Mouse (Mus musculus) CH12.LX (cell line): ENCODE measurements around the gene Fasn. TPM values are rescaled to one million over a fixed set of nuclear protein-coding genes. Genes with fewer than 3 reads are reported as not detected.

Experiments
- polyA plus RNA-seq: library from polyadenylated mRNA; unstranded; fragments of >175 nt; gene quantifications from 2 replicates; pipeline ENCODE4 v1.2.1, GENCODE M21; 2012; ENCODE audit warnings: low read depth; ENCODE audit not compliant: insufficient read length
- total RNA-seq, 2 experiments: library from RNA; depleted of rRNA; stranded (reverse); fragments of 300-350 nt in 1 of 2; fragments of >200 nt in 1 of 2; gene quantifications; 2 replicates each; pipeline ENCODE4 v1.2.3; 2012 to 2014

Fasn gene
- total and polyA plus RNA-seq, 3 experiments, result 116 to 300 (median 186) TPM

Other genes with a start within 250 kb of the Fasn start
Only the 20 nearest of the 25 such genes appear.
- 166 and 175 TPM in 2 replicates for gene Pcyt2, start 206.6 kb downstream of the Fasn start, total RNA-seq (2012; rRNA removed)
- 149 and 154 TPM in 2 replicates for gene Pcyt2, start 206.6 kb downstream of the Fasn start, total RNA-seq (2014; rRNA removed)
- 155 and 158 TPM in 2 replicates for gene Pcyt2, start 206.6 kb downstream of the Fasn start, polyA plus RNA-seq
- gene Sirt7, start 199.3 kb downstream of the Fasn start, total RNA-seq (2012; rRNA removed), result 75.2 and 87.1 TPM in 2 replicates
- gene Sirt7, start 199.3 kb downstream of the Fasn start, total RNA-seq (2014; rRNA removed), result 71.7 and 74.4 TPM in 2 replicates
- 84.4 and 91.3 TPM in 2 replicates for gene Sirt7, start 199.3 kb downstream of the Fasn start, polyA plus RNA-seq
- 26.4 and 29.3 TPM in 2 replicates for gene Mafg, start 190.9 kb downstream of the Fasn start, total RNA-seq (2012; rRNA removed)
- 14.6 and 17.0 TPM in 2 replicates for gene Mafg, start 190.9 kb downstream of the Fasn start, total RNA-seq (2014; rRNA removed)
- 62.1 and 63.7 TPM in 2 replicates for gene Mafg, start 190.9 kb downstream of the Fasn start, polyA plus RNA-seq
- gene Pycr1, start 180.8 kb downstream of the Fasn start, total RNA-seq (2012; rRNA removed), result 26.2 and 75.3 TPM in 2 replicates
- gene Pycr1, start 180.8 kb downstream of the Fasn start, total RNA-seq (2014; rRNA removed), result 18.3 and 21.0 TPM in 2 replicates
- gene Pycr1, start 180.8 kb downstream of the Fasn start, polyA plus RNA-seq, result 27.2 and 32.3 TPM in 2 replicates
- gene Myadml2, start 176.4 kb downstream of the Fasn start, total RNA-seq (2012; rRNA removed), result 0.68 and 0.88 TPM in 2 replicates
- gene Myadml2, start 176.4 kb downstream of the Fasn start, total RNA-seq (2014; rRNA removed), result not detected in 2 replicates
- gene Myadml2, start 176.4 kb downstream of the Fasn start, polyA plus RNA-seq, result not detected in 2 replicates
- gene Notum, start 163.4 kb downstream of the Fasn start, total RNA-seq (2012; rRNA removed), result not detected in 2 replicates
- gene Notum, start 163.4 kb downstream of the Fasn start, total RNA-seq (2014; rRNA removed), result not detected in 2 replicates
- not detected in 2 replicates for gene Notum, start 163.4 kb downstream of the Fasn start, polyA plus RNA-seq
- gene Aspscr1, start 151.6 kb downstream of the Fasn start, total RNA-seq (2012; rRNA removed), result 34.1 and 37.7 TPM in 2 replicates
- 24.9 and 27.3 TPM in 2 replicates for gene Aspscr1, start 151.6 kb downstream of the Fasn start, total RNA-seq (2014; rRNA removed)
- gene Aspscr1, start 151.6 kb downstream of the Fasn start, polyA plus RNA-seq, result 62.4 and 69.9 TPM in 2 replicates
- gene Cenpx, start 110.8 kb downstream of the Fasn start, total RNA-seq (2012; rRNA removed), result 101 and 103 TPM in 2 replicates
- 72.3 and 76.5 TPM in 2 replicates for gene Cenpx, start 110.8 kb downstream of the Fasn start, total RNA-seq (2014; rRNA removed)
- gene Cenpx, start 110.8 kb downstream of the Fasn start, polyA plus RNA-seq, result 122 and 131 TPM in 2 replicates
- 31.3 and 35.6 TPM in 2 replicates for gene Lrrc45, start 110.6 kb downstream of the Fasn start, total RNA-seq (2012; rRNA removed)
- 11.7 and 12.9 TPM in 2 replicates for gene Lrrc45, start 110.6 kb downstream of the Fasn start, total RNA-seq (2014; rRNA removed)
- gene Lrrc45, start 110.6 kb downstream of the Fasn start, polyA plus RNA-seq, result 20.3 and 23.8 TPM in 2 replicates
- 8.9 and 9.9 TPM in 2 replicates for gene Rac3, start 103.1 kb downstream of the Fasn start, total RNA-seq (2012; rRNA removed)
- 2.9 and 3.4 TPM in 2 replicates for gene Rac3, start 103.1 kb downstream of the Fasn start, total RNA-seq (2014; rRNA removed)
- gene Rac3, start 103.1 kb downstream of the Fasn start, polyA plus RNA-seq, result 5.5 and 8.3 TPM in 2 replicates
- 49.4 and 74.7 TPM in 2 replicates for gene Dcxr, start 97.3 kb downstream of the Fasn start, total RNA-seq (2012; rRNA removed)
- gene Dcxr, start 97.3 kb downstream of the Fasn start, total RNA-seq (2014; rRNA removed), result 24.1 and 24.8 TPM in 2 replicates
- gene Dcxr, start 97.3 kb downstream of the Fasn start, polyA plus RNA-seq, result 23.3 and 23.5 TPM in 2 replicates
- gene Cbr2, start 92.4 kb downstream of the Fasn start, total RNA-seq (2012; rRNA removed), result 0.21 and 0.25 TPM in 2 replicates
- gene Cbr2, start 92.4 kb downstream of the Fasn start, total RNA-seq (2014; rRNA removed), result not detected in 2 replicates
- not detected in 2 replicates for gene Cbr2, start 92.4 kb downstream of the Fasn start, polyA plus RNA-seq
- gene Hmga1b, start 61.8 kb downstream of the Fasn start, total RNA-seq (2012; rRNA removed), result 167 and 203 TPM in 2 replicates
- gene Hmga1b, start 61.8 kb downstream of the Fasn start, total RNA-seq (2014; rRNA removed), result 105 and 126 TPM in 2 replicates
- gene Hmga1b, start 61.8 kb downstream of the Fasn start, polyA plus RNA-seq, result 368 and 414 TPM in 2 replicates
- gene Rfng, start 40.3 kb downstream of the Fasn start, total RNA-seq (2012; rRNA removed), result 10.0 and 10.4 TPM in 2 replicates
- 3.8 and 4.3 TPM in 2 replicates for gene Rfng, start 40.3 kb downstream of the Fasn start, total RNA-seq (2014; rRNA removed)
- gene Rfng, start 40.3 kb downstream of the Fasn start, polyA plus RNA-seq, result 14.2 and 17.6 TPM in 2 replicates
- gene Gps1, start 40.3 kb downstream of the Fasn start, total RNA-seq (2012; rRNA removed), result 174 and 254 TPM in 2 replicates
- 184 and 188 TPM in 2 replicates for gene Gps1, start 40.3 kb downstream of the Fasn start, total RNA-seq (2014; rRNA removed)
- gene Gps1, start 40.3 kb downstream of the Fasn start, polyA plus RNA-seq, result 141 and 158 TPM in 2 replicates
- gene Dus1l, start 28.1 kb downstream of the Fasn start, total RNA-seq (2012; rRNA removed), result 120 and 164 TPM in 2 replicates
- gene Dus1l, start 28.1 kb downstream of the Fasn start, total RNA-seq (2014; rRNA removed), result 98.7 and 105 TPM in 2 replicates
- 155 and 165 TPM in 2 replicates for gene Dus1l, start 28.1 kb downstream of the Fasn start, polyA plus RNA-seq
- 4.6 and 5.4 TPM in 2 replicates for gene Ccdc57, start 108.3 kb upstream of the Fasn start, total RNA-seq (2012; rRNA removed)
- 2.3 and 2.7 TPM in 2 replicates for gene Ccdc57, start 108.3 kb upstream of the Fasn start, total RNA-seq (2014; rRNA removed)
- 6.0 and 6.2 TPM in 2 replicates for gene Ccdc57, start 108.3 kb upstream of the Fasn start, polyA plus RNA-seq
- gene Slc16a3, start 123.9 kb upstream of the Fasn start, total RNA-seq (2012; rRNA removed), result 214 and 388 TPM in 2 replicates
- gene Slc16a3, start 123.9 kb upstream of the Fasn start, total RNA-seq (2014; rRNA removed), result 90.8 and 130 TPM in 2 replicates
- gene Slc16a3, start 123.9 kb upstream of the Fasn start, polyA plus RNA-seq, result 9.7 and 11.1 TPM in 2 replicates
- 92.1 and 96.8 TPM in 2 replicates for gene Csnk1d, start 166.8 kb upstream of the Fasn start, total RNA-seq (2012; rRNA removed)
- 77.7 and 77.8 TPM in 2 replicates for gene Csnk1d, start 166.8 kb upstream of the Fasn start, total RNA-seq (2014; rRNA removed)
- gene Csnk1d, start 166.8 kb upstream of the Fasn start, polyA plus RNA-seq, result 134 and 136 TPM in 2 replicates
- 0.84 and 2.7 TPM in 2 replicates for gene Cd7, start 214.9 kb upstream of the Fasn start, total RNA-seq (2012; rRNA removed)
- gene Cd7, start 214.9 kb upstream of the Fasn start, total RNA-seq (2014; rRNA removed), result 0.51 and 0.82 TPM in 2 replicates
- gene Cd7, start 214.9 kb upstream of the Fasn start, polyA plus RNA-seq, result 0.67 and 1.0 TPM in 2 replicates